In the genomic region with DNA sequence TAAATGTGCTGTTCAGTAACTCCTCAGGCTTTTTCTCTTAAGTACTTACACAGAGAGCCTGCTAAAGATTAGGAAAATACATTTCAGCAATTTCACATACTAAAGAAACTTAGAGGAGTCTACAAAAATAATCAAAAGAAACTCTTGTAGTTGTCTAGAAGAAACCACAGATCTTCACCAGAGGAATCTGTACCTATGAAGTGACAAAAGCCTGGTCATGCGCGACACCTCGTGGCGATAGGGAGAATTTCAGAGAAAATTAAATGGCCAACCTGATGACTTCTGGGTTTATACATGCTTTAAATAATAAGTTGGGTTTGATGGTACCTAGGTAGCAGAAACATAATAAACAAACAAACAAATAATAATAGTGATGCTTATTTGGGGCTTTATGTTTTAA, we compare ENCODE assay signal across 8 mouse cellular contexts.
A peak's percentile ranks its signal among the peaks of the same experiment; 100 is the strongest.
DNase-seq lines count a peak whose midpoint lies in the region; ATAC-seq and TF ChIP-seq lines count a peak whose summit lies in the region.

No protein-coding gene starts in this region.

- no peaks in the 10 kb centered on the region for H3K27me3 ChIP-seq in thymus, adult 2 months (ENCODE audit: control insufficient read depth, insufficient read depth, low read length)
- H3K27me3 ChIP-seq in forebrain, embryonic 10.5 days (ENCODE audit: poor library complexity, severe bottlenecking) = no peaks in the 10 kb centered on the region

- no peak overlapping the region for H3K4me3 ChIP-seq in thymus, adult 2 months (ENCODE audit: control insufficient read depth, insufficient read depth, low read length)
- H3K4me3 ChIP-seq in bone marrow, adult 2 months (replicated peaks; ENCODE audit: control insufficient read depth, low read depth, low read length) = no peak overlapping the region
- H3K4me3 ChIP-seq in forebrain, embryonic 10.5 days = no peak overlapping the region

- no peak for TF ChIP-seq POLR2A in thymus, adult 2 months (IDR thresholded peaks at IDR 0.05; ENCODE audit: control insufficient read depth, extremely low read depth, insufficient read depth, low read length, poor library complexity)
- TF ChIP-seq POLR2A in bone marrow, adult 2 months (IDR thresholded peaks at IDR 0.05; ENCODE audit: borderline replicate concordance, control insufficient read depth, low read depth, low read length) = no peak

- H3K36me3 ChIP-seq in thymus, adult 2 months (ENCODE audit: control insufficient read depth, insufficient read depth, low read length) = no peaks in the 10 kb centered on the region
- no peaks in the 10 kb centered on the region for H3K36me3 ChIP-seq in forebrain, embryonic 10.5 days (replicated peaks)

- intact Hi-C loops in left cerebral cortex, postnatal 25 days (cut with DNase I) = loop anchor here (1.0 kb wide), 1 partner anchor 155 kb away; no protein-coding TSS in a partner anchor

- H3K9me3 ChIP-seq in forebrain, embryonic 10.5 days = no peaks in the 10 kb centered on the region

- DNase-seq in thymus, adult 2 months = peak; percentile 6
- no peak for DNase-seq in thymus, adult 18-20 months
- DNase-seq in forebrain, embryonic 10.5 days (ENCODE audit: extremely low spot score, low spot score) = peak; percentile 28
- peak; percentile 55 to 75 for DNase-seq in left cerebral cortex, postnatal 25 days (ENCODE audit: low spot score in 2 of 2)
- DNase-seq in ovary, postnatal 14 days (ENCODE audit: low spot score) = peak; percentile 12

- no peak overlapping the region for H3K27ac ChIP-seq in thymus, adult 2 months (ENCODE audit: control insufficient read depth, insufficient read depth, low read length)
- H3K27ac ChIP-seq in bone marrow, adult 2 months (ENCODE audit: control insufficient read depth, insufficient read depth, low read depth, low read length, poor library complexity) = no peak overlapping the region
- H3K27ac ChIP-seq in forebrain, embryonic 10.5 days = no peak overlapping the region

- WGBS in thymus, adult 2 months = 3% methylated on average over 4 of the region's 4 CpGs
- WGBS in bone marrow, adult 2 months = 0% methylated on average over 4 of the region's 4 CpGs
- under 1% methylated on average over 4 of the region's 4 CpGs for WGBS in forebrain, embryonic 10.5 days

- peak; percentile 41 for ATAC-seq in inflammation-experienced regulatory T-cells, adult 6 months
- ATAC-seq in erythroblast, adult 5-6 weeks (replicated peaks; ENCODE audit: low FRiP score, poor library complexity, severe bottlenecking) = no peak

- no peaks in the 10 kb centered on the region for H3K4me1 ChIP-seq in thymus, adult 2 months (replicated peaks; ENCODE audit: control insufficient read depth, insufficient read depth, low read length)
- no peaks in the 10 kb centered on the region for H3K4me1 ChIP-seq in bone marrow, adult 2 months (ENCODE audit: control insufficient read depth, insufficient read depth, low read length)
- H3K4me1 ChIP-seq in forebrain, embryonic 10.5 days = no peaks in the 10 kb centered on the region

- TF ChIP-seq CTCF in thymus, adult 2 months (IDR thresholded peaks at IDR 0.05; ENCODE audit: borderline replicate concordance, control insufficient read depth, extremely low read depth, insufficient read depth, low read length, poor library complexity) = no peak
- 0 out of 2 replicates have a peak, but pooled peaks have one; percentile 17 for TF ChIP-seq CTCF in bone marrow, adult 2 months (IDR thresholded peaks at IDR 0.05; ENCODE audit: control insufficient read depth, insufficient read depth, low read length)

Comparison
In these comparisons a context has a peak if more than half of its experiments do, and no peak if none do; other contexts are left out.
1. DNase-seq: peak in thymus, adult 2 months (single experiment), forebrain, embryonic 10.5 days (single experiment), left cerebral cortex, postnatal 25 days (2 of 2) and ovary, postnatal 14 days (single experiment); none in thymus, adult 18-20 months (0 of 2).